Mouse (Mus musculus) forebrain, postnatal 0 days (tissue): ENCODE measurements around the gene Plac8. TPM values are rescaled to one million over a fixed set of nuclear protein-coding genes. Genes with fewer than 3 reads are reported as not detected.

Experiments
- ATAC-seq: fragments of 200-750 bp; cut with Nextera tagmentation; 2 replicates; pipeline ENCODE4 v1.8.0; 2017; ENCODE audit warnings: mild to moderate bottlenecking, moderate library complexity
- DNase-seq: peaks from one replicate; pipeline ENCODE4 v3.0.0-alpha.2; 2015
- H3K27ac ChIP-seq: fragments of 300-500 bp; sonication (generic); 2 replicates; pipeline ENCODE4 v1.5.1; 2014; ENCODE audit warnings: low read depth, mild to moderate bottlenecking, antibody characterized with exemption, low read length, moderate library complexity, mixed read lengths
- H3K27me3 ChIP-seq: fragments of 300-500 bp; sonication (generic); 2 replicates; pipeline ENCODE4 v1.6.1; 2014; ENCODE audit warnings: mild to moderate bottlenecking, low read length, mixed read lengths; ENCODE audit not compliant: insufficient read depth
- H3K36me3 ChIP-seq: fragments of 300-500 bp; sonication (generic); 2 replicates; pipeline ENCODE4 v1.6.1; 2014; ENCODE audit warnings: mild to moderate bottlenecking, moderate library complexity; ENCODE audit not compliant: insufficient read depth
- H3K4me1 ChIP-seq: fragments of 300-500 bp; sonication (generic); 2 replicates; pipeline ENCODE4 v1.6.1; 2014; ENCODE audit warnings: antibody characterized with exemption; ENCODE audit not compliant: insufficient read depth
- H3K4me2 ChIP-seq: fragments of 300-500 bp; sonication (generic); 2 replicates; pipeline ENCODE4 v1.6.1; 2014; ENCODE audit warnings: low read depth, mild to moderate bottlenecking, moderate library complexity
- H3K4me3 ChIP-seq: fragments of 300-500 bp; sonication (generic); 2 replicates; pipeline ENCODE4 v1.5.1; 2014; ENCODE audit warnings: low read depth, low read length, mixed read lengths
- H3K9ac ChIP-seq: fragments of 300-500 bp; sonication (generic); 2 replicates; pipeline ENCODE4 v1.6.1; 2014; ENCODE audit warnings: mild to moderate bottlenecking
- H3K9me3 ChIP-seq: fragments of 300-500 bp; sonication (generic); 2 replicates; pipeline ENCODE4 v1.6.1; 2016; ENCODE audit warnings: low read length
- CTCF ChIP-seq: sonication (generic); IDR thresholded peaks from 2 replicates; pipeline ENCODE4 v1.5.1; 2016; ENCODE audit warnings: antibody characterized with exemption, control low read depth, low read depth
- WGBS: fragments of 180-500 bp; shearing (Covaris S2); extraction: QIAGEN DNeasy Blood & Tissue Kit; methylation state at CpG from one replicate; pipeline ENCODE4 v1.1.7; 2014; 5-methylcytosine and 5-hydroxymethylcytosine counted together
- polyA plus RNA-seq: library from polyadenylated mRNA; unstranded; fragments of >200 nt; fragmentation: Nextera tagmentation; extraction: Ambion mirVana; gene quantifications from 2 replicates; pipeline ENCODE4 v1.2.1, GENCODE M21; 2015
- total RNA-seq: library from RNA; depleted of rRNA; stranded (reverse); fragments of >200 nt; gene quantifications from 2 replicates; pipeline ENCODE4 v1.2.3, GENCODE M21; 2014

Plac8 gene
- total and polyA plus RNA-seq, 2 experiments from 2014 or later = 1.5 to 3.5 TPM

GRCm38 (mm10) chr5:100581622-100582434, 9.8 kb upstream of the Plac8 start:
- no peak overlapping the region for H3K27ac ChIP-seq
- H3K27me3 ChIP-seq = no peaks in the 10 kb centered on the region
- no peaks in the 10 kb centered on the region for H3K4me1 ChIP-seq
- no peak overlapping the region for H3K9ac ChIP-seq
- WGBS = 64% methylated on average over 11 of the region's 11 CpGs
- H3K9me3 ChIP-seq = no peaks in the 10 kb centered on the region
- no peak for ATAC-seq
- DNase-seq = no peak
- TF ChIP-seq CTCF = no peak
- H3K36me3 ChIP-seq = no peaks in the 10 kb centered on the region
- no peak overlapping the region for H3K4me2 ChIP-seq
- no peak overlapping the region for H3K4me3 ChIP-seq

DNA sequence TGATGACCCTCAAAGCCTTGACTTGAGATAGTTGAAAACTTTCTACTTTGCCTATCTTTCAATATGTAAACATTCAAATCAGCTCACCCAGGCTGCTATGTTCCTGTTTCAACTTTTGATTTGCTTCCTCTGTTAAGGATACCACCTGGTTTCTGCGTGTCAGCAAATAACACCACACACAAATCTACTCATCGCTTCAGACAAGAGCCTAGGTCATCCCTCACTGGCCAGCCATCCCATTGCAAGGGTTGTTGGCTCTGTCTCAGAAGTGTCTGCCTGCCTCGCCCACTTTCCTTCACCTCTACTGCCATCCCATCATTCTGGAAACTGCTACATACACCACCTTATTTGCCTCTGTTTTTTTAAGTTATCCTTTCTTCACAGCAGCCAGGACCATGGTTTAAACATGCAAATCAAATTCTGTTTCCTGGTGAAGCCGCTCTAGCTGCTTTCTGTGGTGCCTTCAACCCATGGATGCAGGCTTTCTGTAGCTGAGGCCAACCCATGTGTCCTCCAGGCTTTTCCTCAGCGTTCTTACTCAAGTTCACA, 6.9 kb upstream of the Plac8 start:
- 86% methylated on average over 5 of the region's 5 CpGs for WGBS
- no peak for ATAC-seq
- no peak for DNase-seq

DNA sequence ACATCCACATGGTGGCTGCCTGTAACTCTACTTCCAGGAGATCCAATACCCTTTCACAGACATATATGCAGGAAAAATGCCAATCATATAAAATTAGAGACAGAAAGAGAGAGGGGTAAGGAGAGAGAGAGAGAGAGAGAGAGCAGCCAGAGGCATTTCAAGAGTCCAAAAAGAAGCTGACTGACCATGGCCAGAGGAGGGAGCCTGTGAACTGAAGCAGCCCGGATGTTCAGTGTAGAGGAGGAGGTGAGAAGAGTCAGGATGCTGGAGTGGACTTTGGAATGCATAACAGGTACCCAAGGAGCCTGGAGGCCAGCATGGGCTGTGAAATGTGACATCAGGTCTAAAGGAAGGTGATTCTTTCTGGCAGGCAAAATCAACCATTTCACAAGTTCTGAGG, 2.7 kb upstream of the Plac8 start:
- Histone ChIP-seq H3K9ac (no peak overlapping the region), H3K4me3 (no peak overlapping the region), H3K36me3 (no peaks in the 10 kb centered on the region), H3K4me1 (no peaks in the 10 kb centered on the region), H3K4me2 (no peak overlapping the region), H3K27ac (no peak overlapping the region), H3K27me3 (no peaks in the 10 kb centered on the region), H3K9me3 (no peaks in the 10 kb centered on the region)
- 67% methylated on average over 1 of the region's 1 CpGs for WGBS
- ATAC-seq (no peak), DNase-seq (no peak)
- TF ChIP-seq CTCF = no peak

More for the DNA sequence above, 6.9 kb upstream of the Plac8 start:
- Histone ChIP-seq H3K4me3 (no peak overlapping the region), H3K9me3 (no peaks in the 10 kb centered on the region), H3K36me3 (no peaks in the 10 kb centered on the region), H3K9ac (no peak overlapping the region), H3K4me1 (no peaks in the 10 kb centered on the region), H3K4me2 (no peak overlapping the region), H3K27ac (no peak overlapping the region), H3K27me3 (no peaks in the 10 kb centered on the region)
- TF ChIP-seq CTCF = no peak

GRCm38 (mm10) chr5:100573256-100573655, 1.2 kb upstream of the Plac8 start:
- H3K27me3 ChIP-seq = no peaks in the 10 kb centered on the region
- no peak overlapping the region for H3K4me2 ChIP-seq
- no peaks in the 10 kb centered on the region for H3K4me1 ChIP-seq
- ATAC-seq (no peak), DNase-seq (no peak)
- H3K9me3 ChIP-seq = no peaks in the 10 kb centered on the region
- no peak overlapping the region for H3K27ac ChIP-seq
- no peaks in the 10 kb centered on the region for H3K36me3 ChIP-seq
- H3K9ac ChIP-seq = no peak overlapping the region
- no peak for TF ChIP-seq CTCF
- WGBS = 88% methylated on average over 5 of the region's 5 CpGs
- H3K4me3 ChIP-seq = no peak overlapping the region

GRCm38 (mm10) chr5:100570716-100571115, 1.3 kb downstream of the Plac8 start:
- Histone ChIP-seq H3K4me1 (no peaks in the 10 kb centered on the region), H3K9ac (no peak overlapping the region), H3K4me2 (no peak overlapping the region), H3K4me3 (no peak overlapping the region), H3K36me3 (no peaks in the 10 kb centered on the region), H3K27me3 (no peaks in the 10 kb centered on the region), H3K27ac (no peak overlapping the region), H3K9me3 (no peaks in the 10 kb centered on the region)
- DNase-seq = no peak
- ATAC-seq = no peak
- WGBS = 40% methylated on average over 8 of the region's 8 CpGs
- no peak for TF ChIP-seq CTCF

- ATAC-seq (no peak), DNase-seq (no peak)
- H3K4me1 ChIP-seq = no peaks in the 10 kb centered on the region
- no peak overlapping the region for H3K9ac ChIP-seq
- H3K27me3 ChIP-seq = no peaks in the 10 kb centered on the region
- H3K27ac ChIP-seq = no peak overlapping the region
- no peak for TF ChIP-seq CTCF
- H3K36me3 ChIP-seq = no peaks in the 10 kb centered on the region
- no peak overlapping the region for H3K4me3 ChIP-seq
- no peak overlapping the region for H3K4me2 ChIP-seq
- 81% methylated on average over 13 of the region's 13 CpGs for WGBS
- no peaks in the 10 kb centered on the region for H3K9me3 ChIP-seq
Measured at GRCm38 (mm10) chr5:100569997-100570595, 1.9 kb downstream of the Plac8 start.

- Histone ChIP-seq H3K9ac (no peak overlapping the region), H3K4me1 (no peaks in the 10 kb centered on the region), H3K27me3 (no peaks in the 10 kb centered on the region), H3K9me3 (no peaks in the 10 kb centered on the region), H3K4me2 (no peak overlapping the region), H3K4me3 (no peak overlapping the region), H3K27ac (no peak overlapping the region), H3K36me3 (no peaks in the 10 kb centered on the region)
- DNase-seq (no peak), ATAC-seq (no peak)
- 81% methylated on average over 18 of the region's 18 CpGs for WGBS
- TF ChIP-seq CTCF = no peak
Measured at GRCm38 (mm10) chr5:100569250-100569934, 2.7 kb downstream of the Plac8 start.
